Mouse (Mus musculus) liver, adult 2 months (tissue): Measurements from ENCODE around the gene Slc35b2.

Source experiments
- CTCF ChIP-seq: fragments of 200-500 bp; IDR thresholded peaks from 2 replicates; pipeline ENCODE4 v1.5.1; 2011; ENCODE audit warnings: low read depth, low read length, control low read depth
- POLR2A ChIP-seq: fragments of 200-500 bp; IDR thresholded peaks from 2 replicates; pipeline ENCODE4 v1.6.1; 2011; ENCODE audit warnings: low read length, control low read depth; ENCODE audit not compliant: insufficient read depth; ENCODE audit errors: extremely low read depth

GRCm38 (mm10) chr17:45600267-45600666 is 36.6 kb downstream of the Slc35b2 start:
- TF ChIP-seq CTCF = no peak
- TF ChIP-seq POLR2A = no peak
